Mouse (Mus musculus) heart, postnatal 0 days (tissue): Measurements from ENCODE around the gene Tcf12.

ENCODE experiments used
- CTCF ChIP-seq: IDR thresholded peaks from 2 replicates; pipeline ENCODE4 v1.5.1; 2016; ENCODE audit warnings: antibody characterized with exemption, control low read depth, low read depth
- EP300 ChIP-seq: IDR thresholded peaks from 2 replicates; pipeline ENCODE4 v1.6.1; 2016; ENCODE audit warnings: antibody characterized with exemption, low read depth

GRCm38 (mm10) chr9:71898852-71899251 is 212.8 kb downstream of the Tcf12 start:
- no peak for TF ChIP-seq CTCF
- TF ChIP-seq EP300, result no peak
